Mouse (Mus musculus): ENCODE data around the gene Plekha7.
A peak's percentile ranks its signal among the peaks of the same experiment; 100 is the strongest.

The Plekha7 gene

GRCm38 (mm10) chr7:116288996-116289395, 19.2 kb downstream of the Plekha7 start:
- no peak for DNase-seq (ENCODE audit: low read depth, low spot score)

DNA sequence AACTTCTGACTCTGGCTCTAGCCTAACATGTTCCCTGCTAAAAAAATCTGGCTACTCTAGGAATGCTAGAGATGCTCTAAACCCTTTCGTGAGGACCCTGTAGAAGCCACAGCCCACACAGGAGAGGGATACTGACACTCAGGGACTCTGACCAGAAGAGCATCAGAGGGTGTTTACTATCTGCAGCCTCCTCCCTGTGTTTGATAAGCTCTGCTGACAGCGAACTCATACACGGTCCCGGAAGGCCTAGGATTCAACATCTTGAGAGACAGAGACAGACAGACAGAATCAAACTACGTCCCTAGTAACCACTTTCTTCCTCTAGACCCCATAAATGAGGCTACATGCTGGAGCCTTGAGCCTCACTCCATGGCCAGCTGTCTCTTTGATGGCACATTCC, 20.2 kb downstream of the Plekha7 start:
- no peak for DNase-seq (ENCODE audit: low read depth, low spot score)

DNA sequence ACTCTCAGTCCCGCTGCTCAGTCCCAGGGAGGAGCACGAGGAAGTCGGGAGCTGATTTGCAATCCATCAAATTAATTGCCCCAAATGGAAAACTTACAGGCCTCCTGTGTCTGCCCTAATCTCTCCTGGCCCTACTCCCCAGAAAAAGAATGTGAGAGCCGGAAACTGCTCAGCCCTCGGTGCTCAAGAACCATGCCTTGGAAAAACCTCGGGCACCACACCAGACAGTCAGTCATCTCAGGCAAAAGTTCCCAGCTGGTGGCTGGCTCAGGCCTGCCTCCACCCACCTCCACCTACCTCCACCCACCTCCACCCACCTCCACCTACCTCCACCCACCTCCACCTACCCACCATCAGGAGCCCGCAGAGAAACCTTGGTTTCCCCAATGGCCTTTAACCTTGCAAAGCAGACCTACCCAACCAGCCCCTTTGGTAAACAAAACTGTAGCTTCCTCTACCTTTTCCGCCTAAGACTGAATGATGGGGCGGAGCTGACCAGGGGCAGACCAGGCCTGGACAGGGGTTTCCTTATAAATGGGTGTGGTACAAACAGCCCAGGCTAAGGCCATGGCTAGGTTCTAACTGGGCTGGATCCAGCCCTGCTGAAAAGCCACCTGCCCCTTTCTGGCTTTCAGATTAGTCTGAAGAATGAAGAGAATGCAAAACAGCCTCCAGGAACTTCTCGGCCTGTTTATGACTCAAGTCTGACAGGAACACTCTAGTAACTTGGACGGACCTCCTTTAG, 21.4 kb downstream of the Plekha7 start:
- no peak for DNase-seq (ENCODE audit: low read depth, low spot score)

DNA sequence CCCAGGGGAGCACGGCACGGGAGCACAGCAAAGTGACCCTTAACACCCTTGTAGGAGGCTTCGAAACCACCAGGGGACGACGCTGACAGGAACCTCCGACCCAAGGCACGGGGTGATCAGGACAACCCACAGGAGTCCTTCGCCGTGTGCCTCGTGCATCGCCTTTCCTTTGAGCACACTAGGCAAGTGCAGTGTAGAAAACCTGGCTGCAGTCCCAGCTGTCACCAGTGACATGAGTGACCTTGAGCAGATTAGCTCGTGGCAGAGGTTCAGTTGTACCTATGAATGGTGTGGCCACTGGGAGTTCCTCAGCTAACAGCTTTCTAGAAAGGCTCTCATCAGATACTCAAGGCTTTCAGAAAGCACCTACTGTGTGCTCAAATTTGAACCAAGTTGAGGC, 22.0 kb downstream of the Plekha7 start:
- DNase-seq (ENCODE audit: low read depth, low spot score), result no peak

- DNase-seq (ENCODE audit: low read depth, low spot score), result no peak
These were observed 23.0 kb downstream of the Plekha7 start for GRCm38 (mm10) chr7:116285216-116285615.

DNA sequence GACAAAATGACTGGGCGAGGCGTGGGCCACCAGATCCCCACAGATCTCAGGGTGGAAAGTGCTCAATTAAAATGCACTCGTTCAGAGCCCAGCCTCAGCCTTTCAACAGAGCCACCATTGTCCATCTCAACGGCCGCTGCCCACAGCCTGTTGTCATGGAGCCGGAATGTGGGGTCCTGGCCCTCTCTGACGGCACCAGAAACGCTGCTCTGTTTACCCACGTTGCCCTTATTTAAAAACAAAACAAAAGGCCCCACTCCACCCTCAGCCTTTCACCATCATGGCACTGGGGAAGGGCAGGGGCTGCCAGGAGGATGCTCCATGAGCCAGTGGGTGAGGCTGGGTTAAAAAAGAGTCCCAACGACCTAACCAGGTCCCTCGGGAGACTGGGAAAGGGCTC, 25.4 kb downstream of the Plekha7 start:
- DNase-seq (ENCODE audit: low read depth, low spot score), result no peak

DNA sequence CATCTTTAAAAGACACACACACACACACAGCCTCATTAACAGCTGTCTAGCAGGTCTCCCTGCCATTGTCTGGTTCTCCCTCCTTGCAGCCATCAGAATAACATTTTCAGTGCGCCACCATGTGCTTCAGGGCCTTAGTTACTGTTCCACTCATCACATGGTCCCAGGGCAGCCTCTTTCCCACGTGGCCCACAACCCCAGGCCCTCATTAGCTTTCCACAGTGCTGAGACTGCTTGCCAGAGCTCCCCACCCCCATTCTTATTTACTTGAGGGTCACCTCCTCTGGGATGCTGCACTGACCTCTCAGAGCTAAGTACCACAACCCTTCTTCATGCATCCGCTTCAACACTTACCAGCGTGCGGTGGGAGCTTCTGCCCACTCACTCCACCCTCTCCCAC, 28.1 kb downstream of the Plekha7 start:
- no peak for DNase-seq (ENCODE audit: low read depth, low spot score)

DNA sequence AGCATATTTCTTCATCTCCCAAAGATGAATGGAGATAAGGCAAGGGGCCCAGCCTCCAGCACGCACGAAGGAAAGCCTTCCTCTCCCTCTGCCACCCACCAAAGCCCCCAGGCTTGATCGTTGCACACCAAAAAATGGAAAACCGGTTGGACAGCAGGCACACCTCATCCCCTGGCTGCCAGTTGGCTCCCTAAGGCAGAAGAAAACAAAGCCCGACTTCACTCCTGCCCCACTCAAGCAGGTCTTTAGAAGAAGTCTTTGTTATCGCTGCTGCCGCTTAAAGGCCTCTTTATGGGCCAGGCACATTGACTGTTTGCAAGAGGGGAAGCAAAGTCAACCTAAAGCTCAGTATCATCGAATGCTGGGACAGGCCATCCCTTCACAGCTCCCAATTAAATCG, 29.9 kb downstream of the Plekha7 start:
- no peak for DNase-seq (ENCODE audit: low read depth, low spot score)

GRCm38 (mm10) chr7:116276315-116276714, 31.9 kb downstream of the Plekha7 start:
- no peak for DNase-seq (ENCODE audit: low read depth, low spot score)

DNA sequence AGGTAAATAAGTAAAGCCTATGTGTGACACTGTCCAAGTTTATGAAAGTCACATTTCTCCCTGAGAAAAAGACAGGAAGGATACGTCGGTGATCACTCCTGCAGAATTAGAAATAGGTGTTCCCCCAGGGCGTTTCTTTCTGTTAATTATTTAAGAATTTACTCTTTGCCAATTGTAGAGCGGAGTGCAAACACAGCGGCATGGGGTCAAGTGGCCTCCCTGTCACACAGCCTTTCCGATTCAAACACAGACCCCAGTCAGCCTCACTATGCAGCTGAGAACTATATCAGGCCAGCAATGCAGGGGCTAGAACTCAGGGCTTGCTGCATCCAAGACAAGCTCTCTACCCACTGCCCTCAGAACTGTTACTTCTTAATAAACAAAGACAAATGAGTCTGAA, 35.1 kb downstream of the Plekha7 start:
- no peak for DNase-seq (ENCODE audit: low read depth, low spot score)

DNA sequence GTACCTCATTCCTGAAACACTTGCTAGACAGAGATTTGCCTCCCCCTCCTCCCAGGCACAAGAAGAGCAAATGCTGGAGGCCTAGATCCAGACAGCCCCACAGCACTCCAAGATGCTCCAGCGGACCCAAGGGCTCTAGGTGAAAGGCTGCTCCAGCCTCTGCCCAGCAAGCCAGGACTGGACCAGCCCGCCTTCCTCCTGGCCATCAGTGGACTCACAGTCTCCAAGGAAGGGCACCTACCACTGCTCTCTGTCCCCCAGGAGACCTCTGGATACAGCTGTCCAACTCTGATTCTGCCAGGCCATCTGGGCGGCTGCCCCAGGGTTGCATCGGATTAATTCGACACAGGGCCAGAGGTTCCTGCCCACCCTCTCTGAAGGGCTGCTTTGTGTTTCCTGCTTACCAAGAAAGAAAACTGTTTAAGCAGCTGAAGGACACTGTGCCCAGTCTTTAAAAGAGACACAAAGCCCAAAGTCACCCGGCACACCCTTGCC, 38.6 kb downstream of the Plekha7 start:
- DNase-seq (ENCODE audit: low read depth, low spot score), result no peak

GRCm38 (mm10) chr7:116268113-116268926, 39.9 kb downstream of the Plekha7 start:
- no peak for DNase-seq (ENCODE audit: low read depth, low spot score)

- no peak for DNase-seq (ENCODE audit: low read depth, low spot score)
These were observed 44.9 kb downstream of the Plekha7 start for GRCm38 (mm10) chr7:116263281-116263680.

DNA sequence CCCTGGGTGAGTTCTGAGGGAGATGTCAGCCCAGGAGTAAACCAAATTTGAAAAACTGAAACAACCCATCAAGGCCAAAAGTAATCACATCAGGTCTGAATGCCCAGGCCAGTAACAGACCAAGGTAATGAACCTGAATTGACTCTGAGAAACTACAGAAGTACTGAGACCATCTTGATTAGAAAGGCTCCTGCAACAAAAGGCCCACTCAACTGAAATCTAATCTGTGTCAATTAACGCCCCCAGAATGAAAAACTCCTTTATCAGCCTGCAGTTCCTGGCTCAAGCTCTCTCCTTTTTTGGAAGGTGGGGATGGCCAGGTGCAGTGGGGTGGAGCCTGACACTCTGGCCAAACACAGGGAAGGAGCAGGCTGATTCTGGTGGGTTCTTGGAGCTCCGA, 45.7 kb downstream of the Plekha7 start:
- no peak for DNase-seq (ENCODE audit: low read depth, low spot score)

DNA sequence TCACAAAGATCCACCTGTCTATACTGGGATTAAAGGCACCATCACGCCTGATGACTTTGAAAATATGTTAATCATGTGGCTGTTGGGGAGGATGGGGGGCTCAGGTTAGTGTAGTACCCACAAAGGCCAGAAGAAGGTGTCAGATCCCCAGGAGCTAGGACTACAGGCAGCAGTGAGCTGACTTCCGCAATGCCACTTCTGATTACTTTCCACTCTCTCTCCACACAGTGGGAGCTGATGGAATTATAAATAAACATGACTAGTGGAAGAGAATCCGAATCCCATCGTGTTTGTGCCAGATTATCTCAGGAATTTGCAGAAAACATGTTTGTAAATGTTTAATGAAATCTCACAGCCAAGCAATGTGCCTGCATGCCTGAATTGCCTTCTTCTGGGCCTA, 46.1 kb downstream of the Plekha7 start:
- DNase-seq (ENCODE audit: low read depth, low spot score), result no peak

GRCm38 (mm10) chr7:116260826-116261615, 47.2 kb downstream of the Plekha7 start:
- DNase-seq (ENCODE audit: low read depth, low spot score), result no peak

DNA sequence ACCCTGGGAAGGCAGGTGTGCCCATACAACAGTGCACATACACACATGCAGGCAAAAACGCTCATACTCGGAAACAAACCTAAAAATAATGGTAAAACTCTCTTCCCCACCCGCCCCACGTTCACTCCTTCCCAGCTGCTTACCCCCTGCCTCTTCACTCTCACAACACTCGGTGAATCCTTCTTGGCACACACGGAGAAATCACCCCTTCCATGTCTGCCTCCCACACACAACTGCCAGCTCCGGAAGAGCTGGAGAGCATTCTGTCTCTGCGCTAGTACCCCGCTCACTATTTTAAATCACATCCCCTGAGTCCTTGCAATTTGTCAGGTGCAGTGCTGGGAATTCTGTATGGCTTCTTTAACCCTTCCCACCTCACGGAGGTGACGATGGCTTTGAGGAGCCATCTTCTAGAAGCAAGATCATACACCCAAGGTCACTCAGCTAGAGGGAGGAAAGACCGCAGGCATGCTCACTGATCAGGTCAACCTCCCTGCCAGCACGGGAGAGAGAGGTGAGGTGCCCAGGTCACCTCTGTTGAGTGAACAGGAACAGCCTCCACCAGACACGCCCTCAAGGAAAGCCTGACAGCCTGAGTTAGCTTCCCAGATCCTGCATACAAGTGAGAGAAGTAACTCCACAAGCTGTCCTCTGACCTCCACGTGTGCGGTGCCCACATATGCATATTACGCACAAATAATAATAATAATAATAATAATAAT, 49.6 kb downstream of the Plekha7 start:
- peak; percentile 91 for DNase-seq (ENCODE audit: low read depth, low spot score)

DNA sequence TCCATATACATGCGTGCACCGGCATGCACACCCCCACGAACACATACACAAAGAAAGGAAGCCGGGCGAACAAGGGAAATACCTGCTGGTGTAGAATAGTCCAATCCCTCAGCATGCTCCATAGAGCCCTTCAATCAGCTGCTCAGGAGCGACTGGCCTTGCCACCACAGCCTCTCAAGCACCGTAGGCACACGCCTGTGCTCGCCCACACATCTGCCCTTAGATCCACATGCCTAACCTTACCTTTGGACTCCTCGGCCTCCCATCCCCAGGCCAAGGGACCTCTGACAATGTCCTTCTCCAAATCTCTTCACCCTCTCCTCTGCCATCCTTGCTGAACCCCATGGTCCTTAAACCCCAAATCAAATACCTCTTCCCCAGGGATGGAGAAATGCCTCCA, 50.2 kb downstream of the Plekha7 start:
- no peak for DNase-seq (ENCODE audit: low read depth, low spot score)

- DNase-seq (ENCODE audit: low read depth, low spot score), result no peak
These were observed 52.5 kb downstream of the Plekha7 start for GRCm38 (mm10) chr7:116255664-116256063.

DNA sequence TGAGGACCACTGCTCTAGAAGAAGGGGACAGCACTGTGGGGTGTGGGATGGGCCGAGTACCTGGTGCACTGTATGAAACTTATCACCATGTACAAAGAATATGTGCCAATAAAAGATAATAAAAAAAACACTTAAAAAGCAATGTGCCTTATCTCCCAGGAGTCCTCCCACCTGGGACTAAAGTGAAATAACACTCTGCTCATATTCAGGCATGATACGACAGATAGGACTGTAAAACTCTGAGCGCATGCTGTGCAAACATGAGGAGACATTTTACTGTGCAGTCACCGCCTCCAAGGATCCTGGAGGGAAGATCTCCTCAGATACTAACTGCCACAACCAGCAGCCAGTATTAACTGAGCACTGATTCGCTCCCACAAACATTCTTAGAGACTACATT, 53.5 kb downstream of the Plekha7 start:
- no peak for DNase-seq (ENCODE audit: low read depth, low spot score)

GRCm38 (mm10) chr7:116252470-116252869, 55.7 kb downstream of the Plekha7 start:
- DNase-seq (ENCODE audit: low read depth, low spot score), result no peak

Data from telencephalon, adult 2 months (tissue).